Mouse (Mus musculus): Measurements from ENCODE around the gene Thra. TPM values are rescaled to one million over a fixed set of nuclear protein-coding genes. Genes with fewer than 3 reads are reported as not detected.

The Thra gene
- polyA plus RNA-seq, 1 experiment from 2014 or later = 9.8 TPM

DNA sequence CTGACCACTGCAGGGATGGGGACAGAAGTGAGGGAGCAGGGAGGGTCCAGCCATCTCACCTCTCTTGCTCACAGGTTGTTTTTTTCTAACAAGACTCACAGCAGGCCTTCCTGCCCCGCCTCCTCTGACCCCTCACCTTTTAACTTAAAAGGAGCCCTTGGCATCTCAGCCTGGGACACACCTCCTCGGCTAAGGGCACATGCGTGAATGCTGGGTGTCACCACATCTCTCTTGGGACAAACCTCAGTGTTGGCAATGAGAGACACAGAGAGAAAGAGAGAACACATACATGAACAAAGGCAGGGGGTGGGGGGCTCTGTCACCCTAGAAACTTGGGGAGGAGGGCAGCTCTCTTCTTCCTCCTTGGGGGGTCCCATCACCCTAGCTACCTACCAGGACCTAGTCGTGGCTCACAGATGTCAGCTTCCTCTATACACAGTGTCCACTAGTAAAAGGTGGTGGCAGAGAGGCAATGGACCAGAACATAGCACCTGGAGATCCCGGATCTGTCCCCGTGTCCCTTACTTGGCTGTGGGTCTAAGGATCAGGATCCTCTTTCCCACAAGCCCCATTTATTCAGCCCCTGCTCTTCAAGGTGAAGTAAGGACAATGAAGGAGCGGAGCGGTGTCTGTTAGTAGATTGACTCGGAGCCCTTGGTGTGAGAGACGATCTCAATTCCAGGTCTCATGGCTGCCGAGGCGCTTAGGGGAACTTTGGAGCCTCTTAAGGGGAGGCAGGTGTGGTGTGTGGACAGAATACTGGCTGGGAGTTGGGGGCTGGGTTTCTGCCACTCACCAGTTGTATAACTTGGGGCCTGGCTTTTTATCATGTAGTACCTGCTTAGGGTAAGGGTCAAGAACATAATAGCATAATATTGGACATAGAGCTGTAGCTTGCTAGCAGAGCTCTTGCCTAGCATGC lies 5.8 kb downstream of the Thra start:
- Histone ChIP-seq H3K27ac (no peak overlapping the region), H3K36me3 (ENCODE audit: inconsistent target) (no peaks in the 10 kb centered on the region), H3K4me3 (ENCODE audit: inconsistent target) (no peak overlapping the region)

DNA sequence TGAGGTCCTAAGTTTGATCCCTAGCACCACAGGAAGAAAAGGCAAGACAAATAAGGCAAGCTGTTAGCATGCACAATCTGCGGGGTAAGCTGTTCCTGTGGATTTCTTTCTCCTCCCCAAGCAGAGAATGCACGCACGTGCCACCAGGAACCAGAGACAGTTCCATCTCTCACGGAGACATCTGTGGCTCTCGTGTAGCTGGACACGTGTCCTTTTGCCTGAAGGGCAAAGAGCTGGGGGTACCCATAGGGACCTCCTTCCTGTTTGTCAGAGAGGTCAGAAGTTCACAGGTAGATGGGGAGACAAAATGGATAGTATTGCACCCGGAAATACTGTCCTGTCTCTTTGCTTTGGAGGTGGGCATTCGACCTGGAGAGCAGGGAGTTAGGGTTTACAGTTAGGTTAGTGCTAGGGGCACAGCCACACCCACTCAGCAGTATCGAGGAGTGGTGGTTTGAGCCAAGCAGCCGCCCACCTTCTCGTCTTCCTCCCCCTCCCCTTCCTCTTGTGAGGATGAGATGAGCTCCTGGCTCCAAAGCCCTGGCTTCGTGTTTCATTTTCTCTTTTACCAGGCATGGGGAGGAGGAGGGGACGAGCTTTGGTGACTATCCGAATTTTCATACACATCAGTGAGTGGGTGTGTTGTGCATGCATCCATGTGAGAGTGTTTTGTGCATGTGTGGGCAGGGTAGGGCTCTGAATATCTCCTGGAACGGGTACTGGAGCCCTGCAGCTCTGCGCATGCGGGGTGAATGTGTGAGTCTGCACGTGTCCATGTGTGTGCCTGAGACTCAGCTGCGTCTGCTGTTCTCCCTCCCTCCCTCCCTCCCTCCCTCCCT lies 6.6 kb downstream of the Thra start:
- no peaks in the 10 kb centered on the region for H3K36me3 ChIP-seq (ENCODE audit: inconsistent target)
- H3K27ac ChIP-seq = no peak overlapping the region
- no peaks in the 10 kb centered on the region; the same call in 1 of the 2 replicates for H3K79me2 ChIP-seq (ENCODE audit: inconsistent target)
- 7% methylated on average over 16 of the region's 19 CpGs for WGBS (ENCODE audit: missing documents)
- H3K4me3 ChIP-seq (ENCODE audit: inconsistent target) = peak overlapping the region; percentile 24

More for the DNA sequence above, 5.8 kb downstream of the Thra start:
- WGBS (ENCODE audit: missing documents) = 82% methylated on average over 12 of the region's 12 CpGs
- H3K79me2 ChIP-seq (ENCODE audit: inconsistent target) = no peaks in the 10 kb centered on the region; the same call in 1 of the 2 replicates

DNA sequence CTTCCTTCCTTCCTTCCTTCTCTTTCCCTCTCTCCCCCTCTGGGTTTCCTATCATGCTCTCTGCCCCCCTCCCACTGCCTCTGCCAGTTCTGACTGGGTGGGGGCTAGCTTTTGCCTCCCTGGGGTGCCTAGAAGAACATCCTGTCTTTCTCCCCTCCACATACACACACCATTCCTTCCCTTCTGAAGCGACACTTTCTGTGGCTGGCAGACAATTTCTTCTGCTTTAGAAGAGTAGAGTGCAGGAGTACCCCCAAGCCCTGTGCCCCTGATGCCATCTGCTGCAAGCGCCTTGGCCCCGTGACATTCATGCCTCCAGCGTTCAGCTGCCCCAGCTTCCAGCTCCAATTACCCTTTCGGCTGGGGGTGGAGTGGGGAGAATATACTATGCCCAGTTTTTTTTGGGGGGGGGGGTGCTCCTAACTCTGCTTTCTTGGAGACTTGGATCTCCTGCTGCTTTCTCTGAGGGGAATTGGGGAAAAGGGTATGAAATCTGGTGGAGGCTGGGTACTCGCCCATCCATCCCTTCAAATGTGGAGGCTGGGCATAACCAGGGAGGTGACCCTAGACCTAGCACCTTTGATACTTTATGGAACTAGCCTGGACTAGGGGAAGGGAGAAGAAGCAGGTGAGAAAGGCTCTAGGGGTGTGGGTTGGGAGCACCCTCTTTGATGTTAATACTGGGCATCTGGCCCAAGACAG lies 7.5 kb downstream of the Thra start:
- Histone ChIP-seq H3K36me3 (ENCODE audit: inconsistent target) (no peaks in the 10 kb centered on the region), H3K79me2 (ENCODE audit: inconsistent target) (no peaks in the 10 kb centered on the region; the same call in 1 of the 2 replicates), H3K27ac (no peak overlapping the region), H3K4me3 (ENCODE audit: inconsistent target) (no peak overlapping the region)
- 56% methylated on average over 6 of the region's 6 CpGs for WGBS (ENCODE audit: missing documents)

DNA sequence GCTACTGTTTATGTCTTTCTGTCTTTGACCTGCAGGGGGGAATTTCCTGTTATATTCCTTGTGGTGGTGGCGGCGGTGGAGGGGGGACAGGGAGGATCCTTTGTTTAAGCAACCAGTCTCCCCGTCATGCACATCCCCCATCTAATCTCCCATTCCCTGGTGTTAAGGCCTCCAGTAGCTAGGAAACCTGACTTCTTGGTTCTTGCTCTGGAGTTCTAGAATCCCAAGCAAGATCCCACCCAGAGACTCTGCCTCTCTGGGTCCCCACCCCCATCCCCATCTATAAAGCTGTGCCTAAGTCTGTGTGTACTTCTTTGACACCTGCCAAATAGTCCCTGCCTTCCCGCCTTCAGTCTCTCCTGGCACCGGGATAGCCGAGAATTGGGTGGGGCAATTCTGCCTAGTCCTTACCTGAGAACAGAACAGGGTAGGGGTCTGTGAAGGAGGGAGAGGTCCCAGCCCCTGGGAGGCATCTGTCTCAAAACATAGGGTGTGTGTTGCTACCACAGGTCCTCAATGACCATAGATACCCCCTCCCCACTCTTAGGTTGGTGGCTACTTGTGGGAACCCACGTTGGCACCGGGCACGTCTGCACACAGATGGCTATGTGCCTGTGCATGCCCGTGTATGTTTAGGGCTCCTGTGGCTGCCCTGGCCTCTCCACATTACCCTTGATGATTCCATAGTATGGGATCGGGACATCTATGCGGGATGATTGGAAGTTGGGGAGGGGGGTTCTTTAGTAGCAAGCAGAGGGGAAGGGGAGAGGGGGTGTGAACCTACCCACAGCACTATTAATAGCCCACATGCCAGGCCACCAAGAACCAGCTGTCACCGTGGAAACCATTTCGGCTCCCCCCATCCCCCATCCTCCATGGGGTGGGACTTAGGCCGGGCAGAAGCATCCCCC lies 8.3 kb downstream of the Thra start:
- Histone ChIP-seq H3K27ac (no peak overlapping the region), H3K79me2 (ENCODE audit: inconsistent target) (no peaks in the 10 kb centered on the region; the same call in 1 of the 2 replicates), H3K36me3 (ENCODE audit: inconsistent target) (no peaks in the 10 kb centered on the region), H3K4me3 (ENCODE audit: inconsistent target) (no peak overlapping the region)
- 63% methylated on average over 15 of the region's 15 CpGs for WGBS (ENCODE audit: missing documents)

DNA sequence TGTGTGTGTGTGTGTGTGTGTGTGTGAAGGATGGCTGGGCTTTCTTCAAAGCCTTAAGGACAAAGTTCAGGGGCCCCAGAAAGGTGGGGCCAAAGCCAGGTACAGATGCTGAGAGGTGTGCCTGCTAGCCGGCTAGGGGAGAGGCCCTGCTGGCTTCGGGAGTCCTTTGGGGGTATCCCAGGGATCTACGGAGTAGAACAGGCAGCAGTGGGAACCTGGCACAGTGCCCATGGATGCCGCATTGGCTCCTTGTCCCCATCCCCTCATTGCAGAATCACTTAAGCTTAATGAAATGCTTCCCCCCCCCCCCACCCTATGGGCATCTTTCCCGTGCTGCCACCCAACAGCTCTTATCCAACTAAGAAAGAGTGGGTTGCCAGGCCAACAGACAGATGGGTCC lies 9.3 kb downstream of the Thra start:
- no peak overlapping the region for H3K4me3 ChIP-seq (ENCODE audit: inconsistent target)
- no peaks in the 10 kb centered on the region; the same call in 1 of the 2 replicates for H3K79me2 ChIP-seq (ENCODE audit: inconsistent target)
- no peak overlapping the region for H3K27ac ChIP-seq
- WGBS (ENCODE audit: missing documents) = 93% methylated on average over 3 of the region's 5 CpGs
- H3K36me3 ChIP-seq (ENCODE audit: inconsistent target) = no peaks in the 10 kb centered on the region

DNA sequence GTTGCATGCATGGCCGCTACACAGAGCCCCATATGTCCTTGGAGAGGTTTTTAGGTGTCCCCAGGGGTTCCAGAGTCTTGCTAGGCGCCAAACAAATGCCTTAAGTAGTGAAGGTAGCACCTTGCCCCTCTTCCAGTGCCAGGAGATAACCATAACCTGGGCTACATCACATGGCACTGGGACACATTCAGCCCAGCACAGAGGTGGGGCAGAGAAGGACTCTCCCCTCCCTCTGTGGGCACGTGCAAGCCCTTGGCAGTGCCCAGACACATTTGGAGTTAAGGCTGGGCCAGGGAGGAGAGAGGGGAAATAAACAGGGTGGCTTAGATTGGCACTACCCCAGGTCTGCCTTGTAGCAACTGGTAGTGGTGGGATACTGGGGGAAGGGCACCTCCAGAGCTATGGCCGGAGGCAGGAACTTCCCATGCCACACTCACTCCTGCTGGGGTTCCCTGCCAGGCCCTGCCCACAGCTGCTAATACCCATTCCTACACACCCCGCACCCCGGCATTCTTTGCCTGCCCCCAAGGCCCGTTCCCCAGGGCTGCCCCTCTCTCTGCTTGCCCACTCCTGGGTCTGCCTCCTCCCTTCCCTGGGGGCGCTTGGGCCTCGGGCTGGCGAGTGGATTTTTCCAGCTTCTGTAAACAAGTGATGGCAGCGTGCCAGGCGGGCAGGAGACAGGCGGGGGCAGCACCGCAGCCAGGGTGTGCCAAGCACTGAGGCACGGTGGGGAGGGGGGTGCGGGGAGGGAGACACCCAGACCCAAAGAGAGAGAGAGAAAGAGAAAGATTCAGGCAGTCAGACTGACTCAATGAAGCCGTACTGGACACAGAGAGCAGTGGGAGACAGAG lies 10.1 kb downstream of the Thra start:
- 33% methylated on average over 17 of the region's 17 CpGs for WGBS (ENCODE audit: missing documents)
- H3K36me3 ChIP-seq (ENCODE audit: inconsistent target) = no peaks in the 10 kb centered on the region
- no peak overlapping the region for H3K4me3 ChIP-seq (ENCODE audit: inconsistent target)
- H3K27ac ChIP-seq = no peak overlapping the region
- no peaks in the 10 kb centered on the region; the same call in 1 of the 2 replicates for H3K79me2 ChIP-seq (ENCODE audit: inconsistent target)

DNA sequence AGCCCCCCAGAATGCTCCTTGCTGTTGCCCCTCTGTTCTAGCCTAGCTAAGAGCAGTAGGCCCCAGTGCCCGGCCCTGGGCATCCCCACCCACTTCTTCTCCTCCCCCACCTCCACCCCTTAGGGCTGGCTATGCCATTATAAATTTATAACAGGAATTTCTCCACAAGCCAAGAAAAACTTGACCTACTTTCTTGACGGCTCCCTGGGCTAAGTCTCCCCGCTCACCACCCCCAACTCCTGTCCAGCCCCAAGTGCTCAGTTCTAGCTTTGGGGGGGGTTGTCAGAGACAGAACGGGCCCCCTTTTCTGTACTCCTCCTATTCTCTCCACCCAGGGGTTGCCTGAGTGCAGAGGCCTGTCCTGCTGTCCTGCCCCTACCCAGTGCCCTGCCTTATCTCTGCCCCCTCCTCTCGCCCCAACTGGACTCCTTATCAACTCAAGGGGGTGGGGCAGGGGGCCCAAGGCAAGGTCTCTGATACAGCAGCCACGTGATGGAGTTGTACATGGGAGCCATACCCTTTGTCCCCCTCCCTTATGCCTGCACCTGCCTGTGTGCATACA lies 10.9 kb downstream of the Thra start:
- WGBS (ENCODE audit: missing documents) = 67% methylated on average over 6 of the region's 6 CpGs
- H3K79me2 ChIP-seq (ENCODE audit: inconsistent target) = no peaks in the 10 kb centered on the region
- H3K36me3 ChIP-seq (ENCODE audit: inconsistent target) = no peaks in the 10 kb centered on the region
- no peak overlapping the region for H3K4me3 ChIP-seq (ENCODE audit: inconsistent target)
- no peak overlapping the region for H3K27ac ChIP-seq

DNA sequence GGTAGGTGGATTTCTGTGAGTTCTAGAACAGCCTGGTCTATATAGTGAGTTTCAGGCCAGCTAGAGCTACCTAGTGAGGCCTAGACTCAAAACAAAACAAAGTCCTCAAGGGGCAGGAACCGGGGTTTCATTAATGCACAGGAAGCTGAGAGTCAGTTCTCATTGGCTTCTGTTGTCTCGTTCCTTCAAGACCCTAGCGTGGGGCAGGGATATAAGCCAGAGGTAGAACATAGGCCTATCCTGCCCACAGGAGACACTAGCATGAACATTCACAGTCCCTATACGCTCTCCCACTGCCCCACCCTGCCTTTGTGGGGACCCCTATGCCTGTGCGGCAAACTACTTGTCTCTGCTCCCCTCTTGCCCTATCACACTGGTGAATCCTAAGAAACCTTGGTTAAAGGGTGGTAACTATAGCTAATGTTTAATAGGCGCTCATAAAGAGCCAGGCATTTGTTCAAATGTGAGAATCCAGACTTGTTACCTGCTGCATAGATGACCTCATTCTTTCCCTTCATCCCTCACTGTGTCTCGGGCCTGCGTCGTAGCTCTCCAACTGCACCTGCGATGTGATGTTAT lies 12.2 kb downstream of the Thra start:
- no peak overlapping the region for H3K4me3 ChIP-seq (ENCODE audit: inconsistent target)
- 90% methylated on average over 10 of the region's 10 CpGs for WGBS (ENCODE audit: missing documents)
- H3K79me2 ChIP-seq (ENCODE audit: inconsistent target) = no peaks in the 10 kb centered on the region
- no peak overlapping the region for H3K27ac ChIP-seq
- H3K36me3 ChIP-seq (ENCODE audit: inconsistent target) = no peaks in the 10 kb centered on the region

DNA sequence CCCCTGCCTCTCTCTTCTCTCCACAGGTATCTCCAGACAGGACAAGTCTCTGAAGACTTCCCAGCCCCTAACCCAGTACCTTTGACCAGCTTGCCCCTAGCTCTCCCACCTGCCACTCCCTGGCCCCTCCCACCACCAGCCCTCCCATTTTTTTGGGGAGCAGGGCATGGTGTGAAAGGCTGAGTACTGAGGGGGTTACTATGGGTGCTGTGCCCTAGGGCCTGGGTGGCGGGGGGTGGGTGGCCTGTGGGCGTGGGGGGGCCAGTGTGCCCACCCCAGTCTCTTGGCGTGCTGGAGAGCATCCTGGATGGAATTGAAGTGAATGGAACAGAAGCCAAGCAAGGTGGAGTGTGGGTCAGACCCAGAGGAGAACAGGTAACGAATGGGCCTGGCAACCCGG lies 12.8 kb downstream of the Thra start:
- H3K36me3 ChIP-seq (ENCODE audit: inconsistent target) = no peaks in the 10 kb centered on the region

DNA sequence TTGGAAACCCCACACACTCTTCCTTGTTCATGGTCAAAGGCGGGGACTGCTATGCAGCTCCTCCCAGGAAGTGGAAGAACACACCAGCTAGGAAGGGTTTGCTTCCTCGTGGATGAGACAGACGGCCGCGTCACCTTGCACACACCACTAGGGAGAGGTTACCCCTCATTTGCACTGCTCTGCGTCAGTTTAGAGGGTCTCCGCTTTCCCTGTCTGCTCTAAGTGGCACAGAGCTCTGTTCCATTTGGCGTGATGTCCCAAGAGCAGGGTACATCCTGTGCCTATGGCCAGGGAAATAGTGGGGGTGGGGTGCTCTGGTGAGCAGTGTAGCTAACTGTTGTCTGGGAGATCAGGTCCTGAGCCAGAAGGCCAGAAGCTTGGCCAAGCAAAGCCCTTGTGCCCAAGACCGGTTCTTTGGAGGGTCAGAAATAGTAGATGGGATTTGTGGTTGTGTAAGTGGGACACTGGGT lies 13.7 kb downstream of the Thra start:
- no peaks in the 10 kb centered on the region for H3K79me2 ChIP-seq (ENCODE audit: inconsistent target)
- H3K4me3 ChIP-seq (ENCODE audit: inconsistent target) = no peak overlapping the region
- 46% methylated on average over 9 of the region's 9 CpGs for WGBS (ENCODE audit: missing documents)
- peak overlapping the region; percentile 32 for H3K27ac ChIP-seq
- H3K36me3 ChIP-seq (ENCODE audit: inconsistent target) = no peaks in the 10 kb centered on the region

More for the DNA sequence above, 12.8 kb downstream of the Thra start:
- H3K4me3 ChIP-seq (ENCODE audit: inconsistent target) = no peak overlapping the region
- WGBS (ENCODE audit: missing documents) = 98% methylated on average over 5 of the region's 5 CpGs
- no peaks in the 10 kb centered on the region for H3K79me2 ChIP-seq (ENCODE audit: inconsistent target)
- H3K27ac ChIP-seq = no peak overlapping the region

DNA sequence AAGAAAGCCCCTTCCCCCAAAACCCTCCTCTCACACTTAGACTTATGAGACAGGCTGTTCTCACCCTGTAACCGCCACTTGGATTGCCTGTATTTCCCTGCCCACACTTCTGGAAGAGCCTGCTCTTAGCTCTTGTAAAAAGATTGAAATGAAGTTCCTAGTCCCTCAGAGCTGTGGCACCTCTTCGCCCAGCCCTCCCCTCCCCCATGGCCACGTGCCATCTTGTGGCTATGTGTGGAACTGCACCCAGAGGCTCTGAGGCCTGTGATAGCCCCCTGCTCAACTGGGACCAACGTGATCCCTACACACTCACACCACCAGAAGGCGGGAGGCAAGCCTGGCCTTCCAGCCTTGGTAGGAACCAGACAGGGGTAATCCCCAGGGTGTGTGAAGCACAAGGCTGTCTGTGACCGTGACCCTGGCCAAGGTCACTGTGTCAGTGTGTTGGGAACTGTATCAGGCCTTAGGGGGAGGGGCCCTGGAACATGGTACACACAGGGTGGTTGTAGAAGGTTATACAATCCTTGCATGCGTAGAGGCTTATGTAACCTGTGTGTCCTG lies 14.3 kb downstream of the Thra start:
- Histone ChIP-seq H3K4me3 (ENCODE audit: inconsistent target) (no peak overlapping the region), H3K27ac (peak overlapping the region; percentile 32), H3K79me2 (ENCODE audit: inconsistent target) (no peaks in the 10 kb centered on the region), H3K36me3 (ENCODE audit: inconsistent target) (no peaks in the 10 kb centered on the region)
- 31% methylated on average over 7 of the region's 7 CpGs for WGBS (ENCODE audit: missing documents)

DNA sequence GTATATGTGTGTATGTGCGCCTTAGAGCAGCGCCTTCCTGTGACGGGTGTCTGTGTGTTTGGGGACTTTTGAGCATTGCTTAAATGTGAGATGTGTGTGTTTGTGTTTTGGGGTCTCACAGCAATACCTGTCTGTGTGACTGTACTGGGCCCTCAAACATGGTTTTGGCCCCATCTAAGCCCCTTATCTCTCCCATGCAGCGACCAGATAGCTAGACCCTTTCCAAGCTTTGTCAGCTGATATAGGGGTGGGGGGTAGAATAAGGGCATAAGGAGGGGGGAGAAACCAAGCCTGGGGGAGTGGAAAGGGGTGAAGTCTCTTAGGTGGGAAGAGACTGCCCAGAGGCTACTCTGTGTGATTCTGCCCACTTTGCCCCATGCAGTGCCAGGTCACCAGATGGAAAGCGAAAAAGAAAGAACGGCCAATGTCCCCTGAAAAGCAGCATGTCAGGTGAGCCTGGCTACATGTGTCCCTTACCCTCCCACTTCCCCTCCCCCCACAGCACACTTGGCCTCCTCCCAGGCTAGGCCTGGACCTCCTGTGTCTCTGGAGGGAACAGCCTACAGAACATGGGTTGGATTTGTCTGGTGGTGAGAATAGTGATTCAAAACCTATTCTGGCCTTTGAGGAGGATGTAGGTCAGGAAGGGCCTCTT lies 15.4 kb downstream of the Thra start:
- Histone ChIP-seq H3K36me3 (ENCODE audit: inconsistent target) (no peaks in the 10 kb centered on the region), H3K27ac (no peak overlapping the region), H3K4me3 (ENCODE audit: inconsistent target) (no peak overlapping the region), H3K79me2 (ENCODE audit: inconsistent target) (no peaks in the 10 kb centered on the region)
- 94% methylated on average over 6 of the region's 6 CpGs for WGBS (ENCODE audit: missing documents)
